Mouse (Mus musculus) lung, embryonic 14.5 days (tissue): Measurements from ENCODE around the gene Tmem242. TPM values are rescaled to one million over a fixed set of nuclear protein-coding genes. Genes with fewer than 3 reads are reported as not detected.
A peak's percentile ranks its signal among the peaks of the same experiment; 100 is the strongest.

ENCODE experiments used
- ATAC-seq: fragments of 200-750 bp; cut with Nextera tagmentation; 2 replicates; pipeline ENCODE4 v1.8.0; 2017; ENCODE audit warnings: mild to moderate bottlenecking, moderate TSS enrichment, moderate library complexity; ENCODE audit not compliant: insufficient read depth
- DNase-seq: peaks from one replicate; pipeline ENCODE4 v3.0.0-alpha.2; 2015
- H3K27ac ChIP-seq: fragments of 300-500 bp; sonication (generic); 2 replicates; pipeline ENCODE4 v1.5.1; 2014; ENCODE audit warnings: low read depth, mild to moderate bottlenecking, moderate library complexity
- H3K27me3 ChIP-seq: fragments of 300-500 bp; sonication (generic); 2 replicates; pipeline ENCODE4 v1.6.1; 2014; ENCODE audit warnings: low read length, control low read depth; ENCODE audit not compliant: insufficient read depth
- H3K36me3 ChIP-seq: fragments of 300-500 bp; sonication (generic); 2 replicates; pipeline ENCODE4 v1.6.1; 2014; ENCODE audit warnings: control low read depth; ENCODE audit not compliant: insufficient read depth
- H3K4me1 ChIP-seq: fragments of 300-500 bp; sonication (generic); 2 replicates; pipeline ENCODE4 v1.6.1; 2014; ENCODE audit warnings: antibody characterized with exemption, control low read depth; ENCODE audit not compliant: insufficient read depth
- H3K4me2 ChIP-seq: fragments of 300-500 bp; sonication (generic); 2 replicates; pipeline ENCODE4 v1.6.1; 2014; ENCODE audit warnings: mild to moderate bottlenecking
- H3K4me3 ChIP-seq: fragments of 300-500 bp; sonication (generic); 2 replicates; pipeline ENCODE4 v1.5.1; 2014; ENCODE audit warnings: low read depth, low read length
- H3K9ac ChIP-seq: fragments of 300-500 bp; sonication (generic); 2 replicates; pipeline ENCODE4 v1.6.1; 2014
- H3K9me3 ChIP-seq: fragments of 300-500 bp; sonication (generic); 2 replicates; pipeline ENCODE4 v1.6.1; 2016; ENCODE audit warnings: low read depth, low read length, control low read depth
- CTCF ChIP-seq: IDR thresholded peaks from 2 replicates; pipeline ENCODE4 v1.5.1; 2016; ENCODE audit warnings: antibody characterized with exemption, low read depth
- WGBS: fragments of 180-500 bp; shearing (Covaris S2); extraction: QIAGEN DNeasy Blood & Tissue Kit; methylation state at CpG from one replicate; pipeline ENCODE4 v1.1.7; 2014; 5-methylcytosine and 5-hydroxymethylcytosine counted together
- polyA plus RNA-seq: library from polyadenylated mRNA; unstranded; fragments of >200 nt; fragmentation: Nextera tagmentation; extraction: Ambion mirVana; gene quantifications from 2 replicates; pipeline ENCODE4 v1.2.1, GENCODE M21; 2014

The Tmem242 gene
- 127 and 130 TPM in 2 replicates for polyA plus RNA-seq

- DNase-seq: peak; percentile 97
- H3K27ac ChIP-seq: peak within 1 kb of the TSS; percentile 55; the same call in 1 of the 2 replicates
- no peaks in the 10 kb centered on the region for H3K27me3 ChIP-seq
- H3K4me2 ChIP-seq: peak within 1 kb of the TSS; percentile 68
- H3K9ac ChIP-seq: peak within 1 kb of the TSS; percentile 70
- peak within 1 kb of the TSS; percentile 57 for H3K4me3 ChIP-seq
- peak; percentile 91 for ATAC-seq
- H3K9me3 ChIP-seq: no peaks in the 10 kb centered on the region
- no peaks in the 10 kb centered on the region for H3K4me1 ChIP-seq
- under 1% methylated on average over 27 of the region's 27 CpGs for WGBS
- H3K36me3 ChIP-seq: peaks cover 6% of the 10 kb centered on the region; the same call in 1 of the 2 replicates
- TF ChIP-seq CTCF: peak; percentile 69
These were observed at the start of gene Tmem242 for GRCm38 (mm10) chr17:5440159-5440971. TSS of gene Tmem242 (minus strand) at chr17:5440259.

DNA sequence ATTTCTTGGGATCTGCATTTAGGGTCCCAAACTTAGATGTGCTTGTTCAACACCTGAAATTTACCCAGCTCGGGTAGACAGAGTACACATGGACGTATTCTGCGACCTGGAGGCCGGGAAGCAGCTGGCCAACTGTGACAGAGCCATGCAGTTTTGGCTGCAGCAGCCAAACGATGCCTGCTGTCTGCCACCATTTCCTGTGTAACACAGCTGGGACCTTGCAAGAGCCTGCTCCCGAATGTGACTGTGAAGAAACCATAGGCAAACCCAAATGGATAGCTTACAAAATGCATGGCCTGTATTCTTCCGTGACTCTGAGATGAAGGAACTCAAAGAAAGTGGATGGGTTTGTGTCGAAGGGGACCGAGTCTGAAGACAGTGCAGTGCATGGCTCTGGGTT is 48.1 kb upstream of the Tmem242 start:
- Histone ChIP-seq H3K27me3 (peaks cover 3% of the 10 kb centered on the region; the same call in 1 of the 2 replicates), H3K4me2 (0 out of 2 replicates have a peak overlapping the region, but pooled peaks have one; percentile 1), H3K9ac (no peak overlapping the region), H3K9me3 (no peaks in the 10 kb centered on the region), H3K4me3 (no peak overlapping the region), H3K27ac (no peak overlapping the region), H3K36me3 (no peaks in the 10 kb centered on the region), H3K4me1 (no peaks in the 10 kb centered on the region)
- WGBS: 42% methylated on average over 9 of the region's 9 CpGs
- ATAC-seq (no peak), DNase-seq (peak; percentile 35)
- no peak for TF ChIP-seq CTCF

DNA sequence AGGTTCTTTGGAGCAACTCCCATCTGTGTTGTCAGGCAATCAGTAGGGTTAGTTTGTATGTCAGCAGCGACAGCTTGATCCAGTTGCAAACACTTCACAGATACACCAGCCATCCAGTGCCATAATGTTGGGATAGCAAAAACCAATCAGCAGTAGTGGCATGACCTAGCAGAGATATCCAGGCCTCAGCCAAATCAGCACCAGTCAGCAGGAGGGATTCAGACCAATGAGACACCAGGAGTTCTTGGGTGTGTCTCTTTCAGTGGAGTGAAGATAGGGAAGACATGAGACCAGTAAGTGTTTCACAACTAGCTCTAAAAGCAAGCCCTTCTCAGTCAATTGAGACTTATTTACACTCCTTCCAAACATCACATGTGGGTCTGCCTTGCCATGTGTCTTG is 44.6 kb upstream of the Tmem242 start:
- DNase-seq (no peak), ATAC-seq (no peak)

GRCm38 (mm10) chr17:5483456-5483855 is 43.4 kb upstream of the Tmem242 start:
- no peak for ATAC-seq
- H3K9me3 ChIP-seq: no peaks in the 10 kb centered on the region
- no peak overlapping the region for H3K4me2 ChIP-seq
- no peak overlapping the region for H3K9ac ChIP-seq
- H3K4me3 ChIP-seq: no peak overlapping the region
- H3K36me3 ChIP-seq: no peaks in the 10 kb centered on the region
- no peak for TF ChIP-seq CTCF
- WGBS: 43% methylated on average over 4 of the region's 4 CpGs
- no peak overlapping the region for H3K27ac ChIP-seq
- no peaks in the 10 kb centered on the region for H3K27me3 ChIP-seq
- no peak for DNase-seq
- H3K4me1 ChIP-seq: no peaks in the 10 kb centered on the region

More for the DNA sequence above, 44.6 kb upstream of the Tmem242 start:
- TF ChIP-seq CTCF: no peak
- 93% methylated on average over 1 of the region's 1 CpGs for WGBS
- H3K9me3 ChIP-seq: no peaks in the 10 kb centered on the region
- no peaks in the 10 kb centered on the region for H3K4me1 ChIP-seq
- H3K36me3 ChIP-seq: no peaks in the 10 kb centered on the region
- H3K4me3 ChIP-seq: no peak overlapping the region
- no peaks in the 10 kb centered on the region for H3K27me3 ChIP-seq
- H3K9ac ChIP-seq: no peak overlapping the region
- no peak overlapping the region for H3K4me2 ChIP-seq
- H3K27ac ChIP-seq: no peak overlapping the region

DNA sequence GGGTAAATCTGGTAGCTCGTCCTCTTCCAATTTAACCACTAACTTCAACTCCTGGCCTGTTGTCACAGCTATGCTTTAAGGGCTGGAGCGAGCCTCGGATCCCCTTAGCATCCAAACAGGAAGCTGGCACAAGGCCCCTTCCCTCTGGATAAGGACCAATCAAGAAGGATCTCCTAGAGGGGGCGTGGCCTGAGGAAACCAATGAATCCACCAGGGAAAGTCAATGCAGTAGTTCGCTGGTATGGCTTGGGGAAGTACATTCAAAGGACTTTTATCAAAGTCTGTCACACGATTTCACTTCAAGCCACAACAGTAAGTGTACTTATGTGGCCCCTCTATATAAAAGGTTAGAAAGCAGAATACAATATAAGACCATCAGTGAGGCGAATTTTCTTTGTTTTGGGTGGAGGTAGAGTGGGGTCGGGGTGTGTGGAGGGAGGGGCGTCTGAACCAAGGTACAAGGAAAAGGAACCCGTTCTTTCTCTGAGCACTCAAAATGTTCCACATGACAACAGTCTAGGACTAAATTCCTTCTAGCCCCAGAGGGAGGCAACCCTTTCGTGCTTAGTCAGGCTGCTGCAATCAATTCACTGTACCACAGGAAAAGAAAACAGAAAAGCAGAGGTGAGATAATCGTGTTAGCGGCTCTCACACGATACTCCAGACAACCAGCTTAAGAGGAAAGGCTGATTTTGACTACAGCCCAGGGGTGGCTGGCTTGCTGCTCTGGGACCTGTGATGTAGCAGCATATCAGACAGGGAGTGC is 36.1 kb upstream of the Tmem242 start:
- Histone ChIP-seq H3K9ac (no peak overlapping the region), H3K27me3 (no peaks in the 10 kb centered on the region), H3K27ac (no peak overlapping the region), H3K4me1 (no peaks in the 10 kb centered on the region), H3K36me3 (no peaks in the 10 kb centered on the region), H3K4me2 (no peak overlapping the region), H3K4me3 (no peak overlapping the region), H3K9me3 (no peaks in the 10 kb centered on the region)
- WGBS: 61% methylated on average over 14 of the region's 14 CpGs
- TF ChIP-seq CTCF: no peak
- peak; percentile 70 for DNase-seq
- no peak for ATAC-seq

DNA sequence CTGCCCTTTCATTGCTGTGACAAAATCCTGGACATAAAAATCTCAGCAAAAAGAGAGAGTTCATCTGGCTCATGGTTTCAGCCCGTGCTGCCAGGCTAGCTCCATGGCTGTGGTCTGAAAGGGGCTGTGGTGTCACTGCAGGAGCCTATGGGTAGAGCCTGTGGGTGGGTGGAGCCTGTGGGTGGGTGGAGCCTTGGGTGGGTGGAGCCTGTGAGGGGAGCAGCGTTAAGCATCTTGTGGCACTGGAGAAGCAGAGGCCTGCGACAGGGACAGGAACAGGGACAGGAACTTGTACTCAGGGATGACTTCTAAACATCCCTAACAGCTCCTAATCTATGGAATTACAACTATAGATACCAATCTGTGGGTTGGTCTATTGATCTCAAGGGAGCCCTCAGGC is 32.2 kb upstream of the Tmem242 start:
- no peaks in the 10 kb centered on the region for H3K27me3 ChIP-seq
- no peak for TF ChIP-seq CTCF
- no peak for ATAC-seq
- DNase-seq: no peak
- no peak overlapping the region for H3K4me3 ChIP-seq
- WGBS: 29% methylated on average over 3 of the region's 3 CpGs
- no peaks in the 10 kb centered on the region for H3K4me1 ChIP-seq
- H3K9me3 ChIP-seq: no peaks in the 10 kb centered on the region
- no peak overlapping the region for H3K27ac ChIP-seq
- H3K9ac ChIP-seq: no peak overlapping the region
- H3K36me3 ChIP-seq: no peaks in the 10 kb centered on the region
- H3K4me2 ChIP-seq: no peak overlapping the region

- DNase-seq (peak; percentile 21), ATAC-seq (no peak)
- Histone ChIP-seq H3K4me3 (no peak overlapping the region), H3K36me3 (no peaks in the 10 kb centered on the region), H3K9me3 (no peaks in the 10 kb centered on the region), H3K4me1 (no peaks in the 10 kb centered on the region), H3K27me3 (no peaks in the 10 kb centered on the region), H3K27ac (no peak overlapping the region), H3K4me2 (no peak overlapping the region), H3K9ac (no peak overlapping the region)
- 38% methylated on average over 4 of the region's 4 CpGs for WGBS
- TF ChIP-seq CTCF: no peak
These were observed 27.1 kb upstream of the Tmem242 start for GRCm38 (mm10) chr17:5467177-5467576.
